Mouse (Mus musculus): Measurements from ENCODE around the gene Alg12. TPM values are rescaled to one million over a fixed set of nuclear protein-coding genes. Genes with fewer than 3 reads are reported as not detected.

The Alg12 gene
- polyA plus RNA-seq, 1 experiment, result 13.2 TPM

- no peaks in the 10 kb centered on the region for H3K27me3 ChIP-seq (ENCODE audit: control insufficient read depth, insufficient read depth, low read length, poor library complexity, severe bottlenecking)
- H3K4me1 ChIP-seq (ENCODE audit: control insufficient read depth, insufficient read depth, low read length), result peaks cover 6% of the 10 kb centered on the region
- no peaks in the 10 kb centered on the region for H3K36me3 ChIP-seq (ENCODE audit: control insufficient read depth, insufficient read depth, low read length, poor library complexity, severe bottlenecking)
- H3K4me3 ChIP-seq (ENCODE audit: low read depth, low read length), result peak overlapping the region; percentile 66
- H3K9me3 ChIP-seq (replicated peaks; ENCODE audit: control insufficient read depth, insufficient read depth, low read length, poor library complexity, severe bottlenecking), result no peaks in the 10 kb centered on the region
- TF ChIP-seq EP300 (IDR thresholded peaks at IDR 0.05; ENCODE audit: insufficient read depth, low read depth, low read length), result peak; percentile 49; the same call in 1 of the 2 replicates
- TF ChIP-seq POLR2A (IDR thresholded peaks at IDR 0.05; ENCODE audit: insufficient read depth, low read length), result no peak
- no peak for TF ChIP-seq CTCF (IDR thresholded peaks at IDR 0.05; ENCODE audit: low read depth, low read length)
- peak overlapping the region; percentile 76 for H3K27ac ChIP-seq (ENCODE audit: insufficient read depth, low read length)
- peak overlapping the region; percentile 31 for H3K9ac ChIP-seq (ENCODE audit: low read depth, poor library complexity, severe bottlenecking)
Measured at GRCm38 (mm10) chr15:88837199-88837932, 18.2 kb upstream of the Alg12 start.

GRCm38 (mm10) chr15:88836571-88836970 is 17.5 kb upstream of the Alg12 start:
- H3K27ac ChIP-seq (ENCODE audit: insufficient read depth, low read length), result peak overlapping the region; percentile 53
- H3K9me3 ChIP-seq (replicated peaks; ENCODE audit: control insufficient read depth, insufficient read depth, low read length, poor library complexity, severe bottlenecking), result no peaks in the 10 kb centered on the region
- H3K4me1 ChIP-seq (ENCODE audit: control insufficient read depth, insufficient read depth, low read length), result peaks cover 6% of the 10 kb centered on the region
- TF ChIP-seq EP300 (IDR thresholded peaks at IDR 0.05; ENCODE audit: insufficient read depth, low read depth, low read length), result no peak
- TF ChIP-seq POLR2A (IDR thresholded peaks at IDR 0.05; ENCODE audit: insufficient read depth, low read length), result no peak
- no peak for TF ChIP-seq CTCF (IDR thresholded peaks at IDR 0.05; ENCODE audit: low read depth, low read length)
- H3K9ac ChIP-seq (ENCODE audit: low read depth, poor library complexity, severe bottlenecking), result peak overlapping the region; percentile 31
- H3K36me3 ChIP-seq (ENCODE audit: control insufficient read depth, insufficient read depth, low read length, poor library complexity, severe bottlenecking), result no peaks in the 10 kb centered on the region
- peak overlapping the region; percentile 66 for H3K4me3 ChIP-seq (ENCODE audit: low read depth, low read length)
- H3K27me3 ChIP-seq (ENCODE audit: control insufficient read depth, insufficient read depth, low read length, poor library complexity, severe bottlenecking), result no peaks in the 10 kb centered on the region

GRCm38 (mm10) chr15:88836031-88836430 is 16.9 kb upstream of the Alg12 start:
- Histone ChIP-seq H3K9me3 (replicated peaks; ENCODE audit: control insufficient read depth, insufficient read depth, low read length, poor library complexity, severe bottlenecking) (no peaks in the 10 kb centered on the region), H3K4me1 (ENCODE audit: control insufficient read depth, insufficient read depth, low read length) (peaks cover 6% of the 10 kb centered on the region), H3K4me3 (ENCODE audit: low read depth, low read length) (no peak overlapping the region), H3K36me3 (ENCODE audit: control insufficient read depth, insufficient read depth, low read length, poor library complexity, severe bottlenecking) (no peaks in the 10 kb centered on the region), H3K27ac (ENCODE audit: insufficient read depth, low read length) (peak overlapping the region; percentile 53; the same call in 1 of the 2 replicates), H3K9ac (ENCODE audit: low read depth, poor library complexity, severe bottlenecking) (peak overlapping the region; percentile 31), H3K27me3 (ENCODE audit: control insufficient read depth, insufficient read depth, low read length, poor library complexity, severe bottlenecking) (no peaks in the 10 kb centered on the region)
- TF ChIP-seq CTCF (IDR thresholded peaks at IDR 0.05; ENCODE audit: low read depth, low read length) (peak; percentile 15), EP300 (IDR thresholded peaks at IDR 0.05; ENCODE audit: insufficient read depth, low read depth, low read length) (no peak), POLR2A (IDR thresholded peaks at IDR 0.05; ENCODE audit: insufficient read depth, low read length) (no peak)

GRCm38 (mm10) chr15:88832536-88832935 is 13.4 kb upstream of the Alg12 start:
- Histone ChIP-seq H3K9ac (ENCODE audit: low read depth, poor library complexity, severe bottlenecking) (no peak overlapping the region), H3K4me1 (ENCODE audit: control insufficient read depth, insufficient read depth, low read length) (peaks cover 2% of the 10 kb centered on the region), H3K36me3 (ENCODE audit: control insufficient read depth, insufficient read depth, low read length, poor library complexity, severe bottlenecking) (no peaks in the 10 kb centered on the region), H3K27me3 (ENCODE audit: control insufficient read depth, insufficient read depth, low read length, poor library complexity, severe bottlenecking) (no peaks in the 10 kb centered on the region), H3K27ac (ENCODE audit: insufficient read depth, low read length) (no peak overlapping the region), H3K4me3 (ENCODE audit: low read depth, low read length) (no peak overlapping the region), H3K9me3 (replicated peaks; ENCODE audit: control insufficient read depth, insufficient read depth, low read length, poor library complexity, severe bottlenecking) (no peaks in the 10 kb centered on the region)
- TF ChIP-seq EP300 (IDR thresholded peaks at IDR 0.05; ENCODE audit: insufficient read depth, low read depth, low read length) (no peak), CTCF (IDR thresholded peaks at IDR 0.05; ENCODE audit: low read depth, low read length) (no peak), POLR2A (IDR thresholded peaks at IDR 0.05; ENCODE audit: insufficient read depth, low read length) (no peak)

GRCm38 (mm10) chr15:88831482-88831881 is 12.4 kb upstream of the Alg12 start:
- Histone ChIP-seq H3K36me3 (ENCODE audit: control insufficient read depth, insufficient read depth, low read length, poor library complexity, severe bottlenecking) (no peaks in the 10 kb centered on the region), H3K27me3 (ENCODE audit: control insufficient read depth, insufficient read depth, low read length, poor library complexity, severe bottlenecking) (no peaks in the 10 kb centered on the region), H3K4me1 (ENCODE audit: control insufficient read depth, insufficient read depth, low read length) (peaks cover 2% of the 10 kb centered on the region), H3K9ac (ENCODE audit: low read depth, poor library complexity, severe bottlenecking) (no peak overlapping the region), H3K27ac (ENCODE audit: insufficient read depth, low read length) (no peak overlapping the region), H3K9me3 (replicated peaks; ENCODE audit: control insufficient read depth, insufficient read depth, low read length, poor library complexity, severe bottlenecking) (no peaks in the 10 kb centered on the region), H3K4me3 (ENCODE audit: low read depth, low read length) (no peak overlapping the region)
- no peak for TF ChIP-seq CTCF (IDR thresholded peaks at IDR 0.05; ENCODE audit: low read depth, low read length)
- TF ChIP-seq EP300 (IDR thresholded peaks at IDR 0.05; ENCODE audit: insufficient read depth, low read depth, low read length), result no peak
- no peak for TF ChIP-seq POLR2A (IDR thresholded peaks at IDR 0.05; ENCODE audit: insufficient read depth, low read length)

GRCm38 (mm10) chr15:88830696-88831095 is 11.6 kb upstream of the Alg12 start:
- TF ChIP-seq CTCF (IDR thresholded peaks at IDR 0.05; ENCODE audit: low read depth, low read length) (no peak), POLR2A (IDR thresholded peaks at IDR 0.05; ENCODE audit: insufficient read depth, low read length) (no peak), EP300 (IDR thresholded peaks at IDR 0.05; ENCODE audit: insufficient read depth, low read depth, low read length) (no peak)
- Histone ChIP-seq H3K9me3 (replicated peaks; ENCODE audit: control insufficient read depth, insufficient read depth, low read length, poor library complexity, severe bottlenecking) (no peaks in the 10 kb centered on the region), H3K9ac (ENCODE audit: low read depth, poor library complexity, severe bottlenecking) (no peak overlapping the region), H3K36me3 (ENCODE audit: control insufficient read depth, insufficient read depth, low read length, poor library complexity, severe bottlenecking) (no peaks in the 10 kb centered on the region), H3K4me3 (ENCODE audit: low read depth, low read length) (no peak overlapping the region), H3K4me1 (ENCODE audit: control insufficient read depth, insufficient read depth, low read length) (peaks cover 2% of the 10 kb centered on the region), H3K27ac (ENCODE audit: insufficient read depth, low read length) (no peak overlapping the region), H3K27me3 (ENCODE audit: control insufficient read depth, insufficient read depth, low read length, poor library complexity, severe bottlenecking) (no peaks in the 10 kb centered on the region)

Data from ES-Bruce4 (cell line).